Mouse (Mus musculus): ENCODE results near the gene Creb3l4. TPM values are rescaled to one million over a fixed set of nuclear protein-coding genes. Genes with fewer than 3 reads are reported as not detected.
"Not testable (repeated sequence)": the region's sequence is repeated elsewhere in the genome, so short reads cannot be mapped to it uniquely, and the experiment has no call there.

Creb3l4 gene
- total RNA-seq, 1 experiment from 2014 or later = not detected

DNA sequence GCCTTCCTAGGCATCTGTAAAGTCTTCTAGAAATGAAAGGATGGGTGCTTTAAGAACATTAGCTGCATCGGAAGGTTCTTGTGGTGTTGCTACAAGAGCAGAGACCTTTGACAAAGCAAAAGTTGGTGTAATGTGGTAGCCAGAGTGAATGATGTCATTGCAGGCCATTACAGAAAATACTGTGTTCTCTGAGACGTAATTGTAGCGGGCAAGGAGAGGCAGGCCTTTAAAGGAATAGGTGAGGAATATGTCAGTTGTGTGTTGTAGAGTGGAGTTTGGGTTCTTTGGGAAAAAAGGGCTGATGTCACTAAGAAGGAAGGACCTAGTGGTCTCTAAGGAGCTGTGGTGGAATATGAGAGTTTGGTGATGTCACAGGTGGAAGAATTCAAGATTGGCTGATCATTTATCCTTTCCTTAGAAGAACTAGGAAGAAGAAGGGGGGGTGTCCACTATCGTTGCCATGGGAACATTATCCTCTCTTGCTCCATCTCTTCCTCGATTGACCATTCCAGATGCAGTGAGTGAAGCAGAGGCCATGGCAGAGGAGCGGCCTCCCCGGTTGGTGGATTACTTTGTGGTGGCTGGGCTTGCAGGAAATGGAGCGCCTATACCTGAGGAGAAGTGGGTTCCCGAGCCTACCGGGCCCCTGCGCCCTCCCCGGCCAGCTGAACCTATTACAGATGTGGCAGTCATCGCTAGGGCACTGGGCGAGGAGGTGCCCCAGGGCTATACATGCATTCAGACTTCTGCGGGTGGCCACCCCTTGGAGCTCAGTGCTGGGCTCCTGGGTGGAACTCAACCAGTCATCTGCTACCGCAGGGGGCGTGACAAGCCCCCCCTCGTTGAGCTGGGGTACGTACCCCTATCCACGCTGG, 23.8 kb upstream of the Creb3l4 start:
- no peak for ATAC-seq (replicated peaks in 1 of 2; ENCODE audit: insufficient read depth in 1 of 2, low FRiP score in 2 of 2, low TSS enrichment in 1 of 2, low read depth in 1 of 2, poor library complexity in 2 of 2, severe bottlenecking in 2 of 2)

DNA sequence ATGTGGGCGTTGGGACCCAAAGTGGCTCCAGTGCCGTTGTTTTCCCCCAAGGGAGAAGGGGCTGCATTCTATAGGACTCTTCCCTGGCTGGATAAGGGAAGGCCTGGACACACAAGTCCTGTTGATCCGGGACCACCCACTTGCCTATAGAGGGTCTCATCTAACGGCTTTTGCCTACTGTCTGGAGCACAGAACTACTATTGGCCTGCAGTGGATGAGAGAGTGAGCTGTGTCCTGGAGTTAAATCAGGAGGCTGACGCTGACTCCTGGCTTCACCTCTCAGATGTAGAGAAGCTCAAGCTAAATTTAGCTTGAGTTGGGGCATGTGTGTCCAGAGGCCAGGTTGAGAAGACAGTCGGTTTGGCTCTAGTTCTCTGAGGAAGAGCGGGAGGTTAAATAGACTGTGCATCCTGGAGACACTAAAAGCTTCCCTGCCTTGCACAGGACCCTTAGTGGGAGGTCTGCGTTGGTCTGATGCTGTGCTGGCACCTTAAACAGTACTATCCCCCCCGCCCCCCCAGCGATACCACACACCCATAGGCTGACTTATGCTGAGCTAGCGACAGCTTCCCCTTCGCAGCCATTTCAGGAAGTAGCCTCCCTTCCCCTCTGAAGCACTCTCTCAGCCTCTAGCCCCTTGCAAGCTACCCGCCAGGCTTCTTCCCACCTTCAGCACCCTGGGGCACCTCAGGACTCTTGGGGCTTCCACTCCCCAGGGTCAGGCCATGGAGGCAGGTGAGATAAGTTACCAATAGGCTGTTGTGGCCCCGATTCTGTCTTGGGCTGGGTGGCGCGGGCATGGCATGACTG, 22.8 kb upstream of the Creb3l4 start:
- ATAC-seq (replicated peaks in 1 of 2; ENCODE audit: insufficient read depth in 1 of 2, low FRiP score in 2 of 2, low TSS enrichment in 1 of 2, low read depth in 1 of 2, poor library complexity in 2 of 2, severe bottlenecking in 2 of 2) = peak; percentile 42 to 50

- peak; percentile 74 to 79 for ATAC-seq (replicated peaks in 1 of 2; ENCODE audit: insufficient read depth in 1 of 2, low FRiP score in 2 of 2, low TSS enrichment in 1 of 2, low read depth in 1 of 2, poor library complexity in 2 of 2, severe bottlenecking in 2 of 2)
These were observed 22.0 kb upstream of the Creb3l4 start, which contains the start of gene Dennd4b for GRCm38 (mm10) chr3:90265034-90265931. Gene Dennd4b (plus strand): TSS chr3:90265185.

DNA sequence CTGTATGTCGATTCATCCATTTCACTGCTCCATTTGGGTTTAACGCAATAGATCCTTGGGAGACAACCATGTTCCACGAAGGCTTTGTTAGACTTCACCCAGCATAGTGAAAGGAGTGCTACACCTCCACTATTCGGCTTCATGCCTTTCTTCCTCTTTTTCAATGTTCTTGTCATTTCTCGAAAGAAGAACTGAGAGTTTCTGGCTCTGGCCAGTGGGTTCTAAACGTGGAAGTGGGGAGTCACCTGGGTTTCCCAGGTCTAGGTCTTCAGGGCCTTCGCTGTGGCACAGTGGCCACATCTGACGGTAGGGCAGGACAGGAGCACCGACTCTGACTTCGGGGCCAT, 21.3 kb upstream of the Creb3l4 start:
- ATAC-seq (replicated peaks in 1 of 2; ENCODE audit: insufficient read depth in 1 of 2, low FRiP score in 2 of 2, low TSS enrichment in 1 of 2, low read depth in 1 of 2, poor library complexity in 2 of 2, severe bottlenecking in 2 of 2) = peak; percentile 18 to 26

- ATAC-seq (replicated peaks in 1 of 2; ENCODE audit: insufficient read depth in 1 of 2, low FRiP score in 2 of 2, low TSS enrichment in 1 of 2, low read depth in 1 of 2, poor library complexity in 2 of 2, severe bottlenecking in 2 of 2) = no peak
These were observed 19.9 kb upstream of the Creb3l4 start for GRCm38 (mm10) chr3:90263121-90263771.

DNA sequence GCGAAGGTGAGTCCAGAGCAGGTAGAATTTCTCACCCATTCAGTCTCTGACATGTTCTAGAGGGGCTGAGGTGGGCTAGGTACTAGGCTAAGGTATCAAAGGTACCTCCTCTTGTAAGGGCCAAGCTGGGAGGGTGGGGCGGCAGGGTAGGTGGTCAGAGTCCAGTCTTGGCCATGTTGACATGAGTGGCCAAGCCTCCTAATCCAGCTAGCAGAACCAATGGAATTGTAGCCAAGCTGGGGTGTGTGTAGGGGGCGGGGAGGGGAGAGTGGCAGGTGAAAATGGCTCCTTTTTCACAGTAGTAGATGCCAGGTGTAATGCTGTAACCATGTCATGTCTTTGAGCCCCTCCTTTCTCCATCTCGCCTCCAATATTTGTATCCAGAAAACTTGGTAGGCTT, 15.2 kb upstream of the Creb3l4 start:
- no peak for ATAC-seq (replicated peaks in 1 of 2; ENCODE audit: insufficient read depth in 1 of 2, low FRiP score in 2 of 2, low TSS enrichment in 1 of 2, low read depth in 1 of 2, poor library complexity in 2 of 2, severe bottlenecking in 2 of 2)

DNA sequence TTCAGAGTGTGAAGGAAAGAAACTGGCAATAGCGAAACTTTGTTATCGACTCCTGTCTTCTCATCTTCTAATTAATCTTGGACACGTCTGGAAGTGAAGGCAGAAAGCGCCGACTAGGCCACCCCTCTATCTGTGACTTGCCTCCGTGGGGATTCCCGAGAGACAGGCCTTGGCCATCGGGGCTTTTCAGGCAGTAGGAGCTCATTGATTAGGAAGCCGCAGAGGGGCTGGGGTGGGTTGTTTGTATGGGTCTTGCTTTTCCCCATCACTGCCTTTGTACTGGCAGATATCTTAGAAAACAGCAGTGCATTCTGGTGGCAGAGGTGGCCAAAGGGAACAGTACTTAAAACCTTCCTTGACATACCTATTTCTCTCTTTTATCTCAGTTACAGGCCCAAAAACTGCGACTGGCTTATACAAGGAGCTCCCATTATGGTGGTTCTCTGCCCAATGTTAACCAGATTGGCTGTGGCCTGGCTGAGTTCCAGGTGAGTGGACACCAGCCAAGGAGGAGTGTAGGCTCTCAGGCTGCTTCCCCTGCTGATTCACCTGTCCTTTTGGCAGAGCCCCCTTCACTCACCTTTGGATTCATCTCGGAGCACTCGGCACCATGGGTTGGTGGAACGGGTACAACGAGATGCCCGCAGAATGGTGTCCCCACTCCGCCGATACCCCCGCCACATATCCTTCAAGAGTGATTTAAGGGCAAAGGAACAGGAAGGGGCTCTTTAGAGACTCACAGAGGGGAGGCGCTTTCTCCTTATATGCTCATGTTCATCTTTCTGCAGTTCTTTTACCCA, 13.6 kb upstream of the Creb3l4 start:
- ATAC-seq (replicated peaks in 1 of 2; ENCODE audit: insufficient read depth in 1 of 2, low FRiP score in 2 of 2, low TSS enrichment in 1 of 2, low read depth in 1 of 2, poor library complexity in 2 of 2, severe bottlenecking in 2 of 2) = no peak

- no peak for ATAC-seq (replicated peaks in 1 of 2; ENCODE audit: insufficient read depth in 1 of 2, low FRiP score in 2 of 2, low TSS enrichment in 1 of 2, low read depth in 1 of 2, poor library complexity in 2 of 2, severe bottlenecking in 2 of 2)
These were observed 12.6 kb upstream of the Creb3l4 start for GRCm38 (mm10) chr3:90255784-90256353.

DNA sequence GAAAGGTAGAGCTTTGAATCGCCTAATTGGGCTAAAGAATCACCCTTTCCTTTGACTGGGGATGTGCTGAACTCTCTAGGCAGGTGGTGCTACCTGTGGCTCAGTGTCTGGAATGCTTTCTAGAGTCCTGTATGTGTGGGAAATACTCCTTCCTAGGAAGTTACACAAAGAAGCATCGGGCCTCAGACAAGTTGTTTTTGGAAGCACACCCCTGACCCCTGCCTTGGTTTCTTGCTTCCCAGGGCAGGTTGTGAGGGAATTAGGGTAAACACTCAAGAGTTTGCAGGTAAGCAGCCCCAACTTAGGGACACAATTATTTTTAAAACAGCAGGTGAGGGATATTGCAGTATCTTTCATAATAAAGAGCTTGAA, 11.9 kb upstream of the Creb3l4 start:
- no peak for ATAC-seq (replicated peaks in 1 of 2; ENCODE audit: insufficient read depth in 1 of 2, low FRiP score in 2 of 2, low TSS enrichment in 1 of 2, low read depth in 1 of 2, poor library complexity in 2 of 2, severe bottlenecking in 2 of 2)

DNA sequence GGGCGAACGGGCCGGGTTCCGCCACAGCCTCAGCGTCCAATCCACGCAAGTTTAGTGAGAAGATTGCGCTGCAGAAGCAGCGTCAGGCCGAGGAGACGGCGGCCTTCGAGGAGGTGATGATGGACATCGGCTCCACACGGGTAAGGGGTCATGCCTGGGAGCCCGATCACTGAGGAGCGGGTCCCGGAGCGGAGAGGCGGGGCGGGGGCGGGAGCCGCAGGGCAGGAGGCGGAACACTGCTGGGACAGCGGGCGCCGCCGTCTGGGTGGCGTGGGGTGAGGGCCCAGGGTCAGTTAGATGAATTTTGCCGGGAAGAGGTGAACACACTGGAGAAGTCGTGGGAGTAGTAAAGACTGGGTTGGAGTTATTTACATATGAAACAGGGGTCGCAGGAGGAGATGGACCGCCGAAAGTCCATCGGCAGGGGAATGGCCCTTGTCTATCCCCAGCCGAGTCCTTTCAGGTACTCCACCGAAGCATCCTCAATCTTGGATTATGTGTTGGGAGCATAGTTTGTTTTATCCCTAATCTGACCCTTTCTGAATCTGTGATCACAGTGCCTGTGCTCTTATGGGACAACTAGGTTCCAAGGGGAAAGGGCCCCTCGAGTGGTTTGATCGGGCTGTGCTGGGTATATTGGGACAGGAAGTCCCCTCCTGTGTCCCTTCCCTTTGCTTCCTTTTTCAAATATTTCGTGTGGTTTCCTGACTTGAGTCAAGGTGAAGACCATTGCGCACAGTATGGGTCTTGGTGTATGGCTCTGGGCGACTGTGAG, 11.3 kb upstream of the Creb3l4 start:
- peak in 1 of 2 experiments; percentile 46; a peak in 2 of 4 replicates for ATAC-seq (replicated peaks in 1 of 2; ENCODE audit: insufficient read depth in 1 of 2, low FRiP score in 2 of 2, low TSS enrichment in 1 of 2, low read depth in 1 of 2, poor library complexity in 2 of 2, severe bottlenecking in 2 of 2)

- ATAC-seq (replicated peaks in 1 of 2; ENCODE audit: insufficient read depth in 1 of 2, low FRiP score in 2 of 2, low TSS enrichment in 1 of 2, low read depth in 1 of 2, poor library complexity in 2 of 2, severe bottlenecking in 2 of 2) = peak; percentile 96 to 97
These were observed 10.5 kb upstream of the Creb3l4 start, which contains the start of gene Crtc2 for GRCm38 (mm10) chr3:90253653-90254418. Gene Crtc2 (plus strand): TSS chr3:90254163.

DNA sequence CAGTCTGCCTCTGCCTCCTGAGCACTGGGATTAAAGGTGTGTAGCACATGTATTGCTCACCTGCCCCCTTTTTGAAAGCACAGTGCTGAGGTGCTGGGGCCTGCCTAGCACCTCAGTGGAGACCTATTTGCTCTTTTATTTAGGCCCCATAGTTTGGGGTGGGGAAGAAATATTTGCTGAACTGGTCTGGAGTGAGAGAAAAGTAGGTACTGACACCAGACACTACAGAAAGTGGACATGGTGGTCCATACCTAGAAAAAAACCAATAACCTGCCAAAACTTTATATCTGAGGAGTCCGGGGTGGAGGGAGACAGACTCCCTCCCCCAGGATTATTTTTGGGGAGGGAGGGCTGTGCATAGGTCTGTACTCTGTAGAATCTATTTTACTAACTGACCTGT, 9.9 kb upstream of the Creb3l4 start:
- ATAC-seq (replicated peaks in 1 of 2; ENCODE audit: insufficient read depth in 1 of 2, low FRiP score in 2 of 2, low TSS enrichment in 1 of 2, low read depth in 1 of 2, poor library complexity in 2 of 2, severe bottlenecking in 2 of 2) = not testable (repeated sequence)

GRCm38 (mm10) chr3:90252659-90253058, 9.3 kb upstream of the Creb3l4 start:
- ATAC-seq (replicated peaks in 1 of 2; ENCODE audit: insufficient read depth in 1 of 2, low FRiP score in 2 of 2, low TSS enrichment in 1 of 2, low read depth in 1 of 2, poor library complexity in 2 of 2, severe bottlenecking in 2 of 2) = not testable (repeated sequence)

DNA sequence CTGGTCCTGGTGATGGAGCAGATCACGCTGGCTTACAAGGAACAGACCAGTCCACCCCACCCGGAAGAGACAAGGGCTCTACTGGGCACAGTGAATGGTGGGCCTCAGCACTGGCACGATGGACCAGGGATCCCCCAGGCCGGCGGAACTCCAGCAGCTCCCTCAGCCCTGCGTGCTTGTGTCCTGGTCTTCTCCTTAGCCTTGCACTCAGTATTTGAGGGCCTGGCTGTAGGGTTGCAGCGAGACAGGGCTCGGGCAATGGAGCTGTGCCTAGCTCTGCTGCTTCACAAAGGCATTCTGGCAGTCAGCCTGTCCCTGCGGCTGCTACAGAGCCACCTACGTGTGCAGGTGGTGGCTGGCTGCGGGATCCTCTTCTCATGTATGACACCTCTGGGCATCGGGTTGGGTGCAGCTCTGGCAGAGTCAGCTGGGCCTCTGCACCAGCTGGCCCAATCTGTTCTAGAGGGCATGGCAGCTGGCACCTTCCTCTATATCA, 8.5 kb upstream of the Creb3l4 start:
- not testable (repeated sequence) for ATAC-seq (replicated peaks in 1 of 2; ENCODE audit: insufficient read depth in 1 of 2, low FRiP score in 2 of 2, low TSS enrichment in 1 of 2, low read depth in 1 of 2, poor library complexity in 2 of 2, severe bottlenecking in 2 of 2)
